Mouse (Mus musculus): ENCODE data around the gene Ccdc61.
A peak's percentile ranks its signal among the peaks of the same experiment; 100 is the strongest.

DNA sequence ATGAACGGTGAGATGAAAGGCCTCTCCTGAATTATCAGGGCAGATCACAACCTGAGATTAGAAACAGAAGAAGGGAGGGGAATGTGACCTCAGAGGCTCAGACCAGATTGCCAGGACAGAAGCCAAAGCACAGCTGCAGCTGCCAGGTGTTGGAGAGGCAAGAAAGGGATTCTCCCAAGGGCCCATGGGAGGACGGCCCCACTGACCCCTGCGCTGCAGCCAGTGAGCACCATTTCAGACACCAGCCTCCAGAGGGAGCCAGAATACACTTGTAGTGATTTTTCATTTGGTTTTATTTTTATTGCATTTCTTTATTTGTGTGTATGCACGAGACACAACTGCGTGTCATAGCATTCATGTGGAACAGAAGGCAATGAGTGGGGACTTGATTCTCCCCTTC lies 13.7 kb downstream of the Ccdc61 start:
- TF ChIP-seq POLR2A (IDR thresholded peaks at IDR 0.05; ENCODE audit: borderline replicate concordance, extremely low read depth, insufficient read depth, insufficient read length, poor library complexity, severe bottlenecking): no peak
- TF ChIP-seq CTCF (IDR thresholded peaks at IDR 0.05; ENCODE audit: borderline replicate concordance, extremely low read depth, insufficient read depth, insufficient read length): peak; percentile 66

Measured in brain, embryonic 14.5 days (tissue).